Mouse (Mus musculus) CH12.LX (cell line): ENCODE measurements around the gene Bcl2l12.

Source experiments
- CTCF ChIP-seq, 2 experiments: IDR thresholded peaks in 1 of 2; conservative IDR thresholded peaks in 1 of 2; 2 replicates each; pipeline ENCODE4 v1.5.1; 2011 to 2012; ENCODE audit warnings: low read depth in 2 of 2, low read length in 2 of 2, improper control_type of control experiment in 1 of 2, inconsistent platforms in 1 of 2, mild to moderate bottlenecking in 1 of 2, moderate library complexity in 1 of 2
- E2F4 ChIP-seq: IDR thresholded peaks from 2 replicates; pipeline ENCODE4 v1.6.1; 2011; ENCODE audit warnings: low read depth, low read length, improper control_type of control experiment; ENCODE audit not compliant: insufficient replicate concordance
- ELF1 ChIP-seq: IDR thresholded peaks from 2 replicates; pipeline ENCODE4 v1.6.1; 2014; ENCODE audit warnings: low read depth, mild to moderate bottlenecking, inconsistent platforms, low read length, improper control_type of control experiment
- EP300 ChIP-seq: IDR thresholded peaks from 2 replicates; pipeline ENCODE4 v1.6.1; 2011; ENCODE audit warnings: low read length, improper control_type of control experiment
- GABPA ChIP-seq: IDR thresholded peaks from 2 replicates; pipeline ENCODE4 v1.6.1; 2012; ENCODE audit warnings: low read depth, low read length, improper control_type of control experiment, inconsistent platforms; ENCODE audit not compliant: insufficient replicate concordance
- MAZ ChIP-seq: IDR thresholded peaks from 2 replicates; pipeline ENCODE4 v1.6.1; 2012; ENCODE audit warnings: low read depth, mild to moderate bottlenecking, inconsistent platforms, low read length, improper control_type of control experiment, moderate library complexity
- MEF2A ChIP-seq: IDR thresholded peaks from 2 replicates; pipeline ENCODE4 v1.6.1; 2014; ENCODE audit warnings: low read depth, mild to moderate bottlenecking, inconsistent platforms, low read length, improper control_type of control experiment, borderline replicate concordance
- POLR2A ChIP-seq: IDR thresholded peaks from 2 replicates; pipeline ENCODE4 v1.6.1; 2011; ENCODE audit warnings: low read depth, mild to moderate bottlenecking, improper control_type of control experiment, low read length
- TCF12 ChIP-seq: IDR thresholded peaks from 2 replicates; pipeline ENCODE4 v1.6.1; 2014; ENCODE audit warnings: low read depth, mild to moderate bottlenecking, inconsistent platforms, low read length, improper control_type of control experiment

DNA sequence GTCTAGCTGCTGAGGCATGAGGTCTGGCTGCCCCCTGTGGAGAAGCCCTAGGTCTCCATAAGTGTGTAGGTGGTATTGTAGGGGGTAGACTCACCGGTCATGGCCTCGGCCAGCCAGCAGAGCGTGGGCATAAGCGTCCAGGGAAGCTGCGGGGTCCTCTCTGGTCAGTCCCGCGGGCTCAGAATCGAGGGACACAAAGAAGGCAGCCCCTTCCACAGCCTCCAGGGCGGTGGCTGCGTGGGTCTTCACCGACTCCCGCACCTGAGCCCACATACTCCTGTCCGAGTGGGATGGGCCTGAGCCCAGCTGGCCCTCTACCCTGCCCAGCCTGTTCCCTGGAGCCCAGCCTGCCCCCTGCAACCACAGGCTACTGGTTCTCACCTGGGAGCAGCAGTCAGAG lies 33.5 kb downstream of the Bcl2l12 start:
- TF ChIP-seq CTCF (conservative IDR thresholded peaks at IDR 0.05 in 1 of 2, IDR thresholded peaks at IDR 0.05 in 1 of 2; ENCODE audit: low read depth in 2 of 2, low read length in 2 of 2) (no peak), POLR2A (no peak), EP300 (no peak), E2F4 (no peak), TCF12 (no peak), GABPA (no peak), MAZ (no peak), ELF1 (no peak), MEF2A (no peak)
